Mouse (Mus musculus): Measurements from ENCODE around the gene Zfp830. TPM values are rescaled to one million over a fixed set of nuclear protein-coding genes. Genes with fewer than 3 reads are reported as not detected.

Zfp830 gene
- 17.5 and 18.7 TPM in 2 replicates for polyA plus RNA-seq (2012; ENCODE audit: low replicate concordance)

GRCm38 (mm10) chr11:82763742-82764437, at the start of gene Zfp830, which contains the start of gene Cct6b:
TSS of gene Zfp830 (plus strand) at chr11:82764345.
TSS of gene Cct6b (minus strand) at chr11:82764321.

GRCm38 (mm10) chr11:82780983-82781903, 17.1 kb downstream of the Zfp830 start, which contains the start of gene Lig3:
TSS of gene Lig3 (plus strand) at chr11:82781108.

Other genes starting within 250 kb of the Zfp830 start
- 0.12 TPM in 1 of 2 replicates, not detected in the other for gene Cct6b, start within 50 bp of the Zfp830 start, polyA plus RNA-seq (2012; ENCODE audit: low replicate concordance)
- 31.6 and 69.0 TPM in 2 replicates for gene Lig3, start 16.8 kb downstream of the Zfp830 start, polyA plus RNA-seq (2012; ENCODE audit: low replicate concordance)
- 7.1 and 23.2 TPM in 2 replicates for gene Rffl, start 106.9 kb downstream of the Zfp830 start, polyA plus RNA-seq (2012; ENCODE audit: low replicate concordance)
- gene Rad51d, start 126.3 kb downstream of the Zfp830 start, polyA plus RNA-seq (2012; ENCODE audit: low replicate concordance), result 13.1 and 13.3 TPM in 2 replicates
- gene Fndc8, start 127.8 kb downstream of the Zfp830 start, polyA plus RNA-seq (2012; ENCODE audit: low replicate concordance), result not detected in 2 replicates
- 27.6 and 35.0 TPM in 2 replicates for gene Nle1, start 144.1 kb downstream of the Zfp830 start, polyA plus RNA-seq (2012; ENCODE audit: low replicate concordance)
- 0.08 TPM in 1 of 2 replicates, not detected in the other for gene Unc45b, start 146.2 kb downstream of the Zfp830 start, polyA plus RNA-seq (2012; ENCODE audit: low replicate concordance)
- gene Slfn5, start 187.0 kb downstream of the Zfp830 start, polyA plus RNA-seq (2012; ENCODE audit: low replicate concordance), result 3.3 and 6.3 TPM in 2 replicates
- gene Slfn9, start 227.5 kb downstream of the Zfp830 start, polyA plus RNA-seq (2012; ENCODE audit: low replicate concordance), result 2.2 and 2.5 TPM in 2 replicates

All from hematopoietic multipotent progenitor cell, adult 10-12 weeks (in vitro differentiated cells).